Comparison of ENCODE assay signal across 8 mouse cellular contexts in genomic region chr13:107100852-107101325, GRCm38 (mm10).
DNase-seq lines count a peak whose midpoint lies in the region; ATAC-seq lines count a peak whose summit lies in the region.

No protein-coding gene starts in this region.

- no peaks in the 10 kb centered on the region for H3K36me3 ChIP-seq in embryonic facial prominence, embryonic 14.5 days (ENCODE audit: control insufficient read depth, insufficient read depth, low read length)
- H3K36me3 ChIP-seq in liver, embryonic 13.5 days: no peaks in the 10 kb centered on the region
- H3K36me3 ChIP-seq in midbrain, embryonic 14.5 days (ENCODE audit: control insufficient read depth, insufficient read depth, low read length): no peaks in the 10 kb centered on the region

- H3K4me1 ChIP-seq in embryonic facial prominence, embryonic 14.5 days (ENCODE audit: control insufficient read depth, insufficient read depth, low read length): no peaks in the 10 kb centered on the region
- H3K4me1 ChIP-seq in liver, embryonic 13.5 days (replicated peaks): peaks cover 62% of the 10 kb centered on the region
- H3K4me1 ChIP-seq in midbrain, embryonic 14.5 days (ENCODE audit: control insufficient read depth, insufficient read depth, low read length): no peaks in the 10 kb centered on the region

- H3K27me3 ChIP-seq in embryonic facial prominence, embryonic 14.5 days (replicated peaks; ENCODE audit: control insufficient read depth, insufficient read depth, low read length): no peaks in the 10 kb centered on the region
- no peaks in the 10 kb centered on the region for H3K27me3 ChIP-seq in liver, embryonic 13.5 days
- no peaks in the 10 kb centered on the region for H3K27me3 ChIP-seq in midbrain, embryonic 14.5 days (ENCODE audit: control insufficient read depth, insufficient read depth, low read length)

- DNase-seq in heart, adult 11 months: peak; percentile 91
- DNase-seq in heart, postnatal 4 days: no peak
- peak; percentile 30 for DNase-seq in embryonic facial prominence, embryonic 14.5 days (ENCODE audit: low spot score)
- peak; percentile 92 for DNase-seq in liver, embryonic 13.5 days
- DNase-seq in spleen, postnatal 36 days (ENCODE audit: low spot score in 2 of 2): peak; percentile 59 to 80
- DNase-seq in testis, postnatal 14 days (ENCODE audit: low spot score): no peak
- no peak for DNase-seq in layer of hippocampus, adult 11-12 months (ENCODE audit: low spot score)
- DNase-seq in midbrain, embryonic 14.5 days: no peak

- no peak overlapping the region; the same call in 1 of the 2 replicates for H3K4me2 ChIP-seq in embryonic facial prominence, embryonic 14.5 days (ENCODE audit: low read depth, low read length)
- peak overlapping the region; percentile 73 for H3K4me2 ChIP-seq in liver, embryonic 13.5 days
- H3K4me2 ChIP-seq in midbrain, embryonic 14.5 days (ENCODE audit: low read length): no peak overlapping the region

- ATAC-seq in embryonic facial prominence, embryonic 14.5 days (ENCODE audit: low read depth): peak; percentile 37; the same call in 1 of the 2 replicates
- peak; percentile 97 for ATAC-seq in liver, embryonic 13.5 days (ENCODE audit: low read depth)
- ATAC-seq in midbrain, embryonic 14.5 days (ENCODE audit: low FRiP score, low TSS enrichment): no peak

- H3K4me3 ChIP-seq in embryonic facial prominence, embryonic 14.5 days (ENCODE audit: low read depth, low read length): no peak overlapping the region
- peak overlapping the region; percentile 47 for H3K4me3 ChIP-seq in liver, embryonic 13.5 days (replicated peaks)
- no peak overlapping the region for H3K4me3 ChIP-seq in midbrain, embryonic 14.5 days (replicated peaks; ENCODE audit: low read depth, low read length)

- no peak overlapping the region for H3K9ac ChIP-seq in embryonic facial prominence, embryonic 14.5 days (ENCODE audit: low read depth, low read length)
- peak overlapping the region; percentile 67 for H3K9ac ChIP-seq in liver, embryonic 13.5 days
- no peak overlapping the region for H3K9ac ChIP-seq in midbrain, embryonic 14.5 days (replicated peaks; ENCODE audit: low read length)

- H3K9me3 ChIP-seq in embryonic facial prominence, embryonic 14.5 days (ENCODE audit: control insufficient read depth, low read length): no peaks in the 10 kb centered on the region
- no peaks in the 10 kb centered on the region for H3K9me3 ChIP-seq in liver, embryonic 13.5 days (replicated peaks)
- H3K9me3 ChIP-seq in midbrain, embryonic 14.5 days (ENCODE audit: control insufficient read depth, low read length): no peaks in the 10 kb centered on the region

- WGBS in embryonic facial prominence, embryonic 14.5 days: 61% methylated on average over 6 of the region's 6 CpGs
- 9% methylated on average over 6 of the region's 6 CpGs for WGBS in liver, embryonic 13.5 days (ENCODE audit: insufficient replicate concordance)
- WGBS in midbrain, embryonic 14.5 days: 67% methylated on average over 6 of the region's 6 CpGs

- no peak overlapping the region for H3K27ac ChIP-seq in embryonic facial prominence, embryonic 14.5 days (replicated peaks; ENCODE audit: low read depth, low read length)
- peak overlapping the region; percentile 98 for H3K27ac ChIP-seq in liver, embryonic 13.5 days
- H3K27ac ChIP-seq in midbrain, embryonic 14.5 days (replicated peaks; ENCODE audit: low read depth, low read length): no peak overlapping the region

Comparison
In these comparisons a context has a peak if more than half of its experiments do, and no peak if none do; other contexts are left out.
1. DNase-seq: peak in heart, adult 11 months (single experiment), embryonic facial prominence, embryonic 14.5 days (single experiment), liver, embryonic 13.5 days (single experiment) and spleen, postnatal 36 days (2 of 2); none in heart, postnatal 4 days (single experiment), testis, postnatal 14 days (single experiment), layer of hippocampus, adult 11-12 months (single experiment) and midbrain, embryonic 14.5 days (single experiment).